Mouse (Mus musculus) brown adipose tissue, adult 24 weeks (tissue): Measurements from ENCODE around the gene Eif2s3y. TPM values are rescaled to one million over a fixed set of nuclear protein-coding genes. Genes with fewer than 3 reads are reported as not detected.
A peak's percentile ranks its signal among the peaks of the same experiment; 100 is the strongest.

Source experiments
- H3K27ac ChIP-seq: fragments of 200-500 bp; replicated peaks from 2 replicates; pipeline ENCODE4 v1.5.1; 2012; ENCODE audit warnings: low read depth, mild to moderate bottlenecking, low read length
- H3K4me1 ChIP-seq: fragments of 200-500 bp; 2 replicates; pipeline ENCODE4 v1.6.1; 2012; ENCODE audit warnings: low read length, mixed read lengths; ENCODE audit not compliant: control insufficient read depth, insufficient read depth, insufficient read length
- H3K4me3 ChIP-seq: fragments of 200-500 bp; 2 replicates; pipeline ENCODE4 v1.5.1; 2012; ENCODE audit warnings: low read depth, mild to moderate bottlenecking, low read length, moderate library complexity; ENCODE audit not compliant: insufficient read depth
- polyA plus RNA-seq: library from polyadenylated mRNA; stranded (reverse); fragments of >200 nt; gene quantifications from 2 replicates; pipeline ENCODE4 v1.2.4, GENCODE M21; 2012; ENCODE audit not compliant: missing spikeins, insufficient read depth, insufficient read length

The Eif2s3y gene
- 88.1 and 94.9 TPM in 2 replicates for polyA plus RNA-seq

DNA sequence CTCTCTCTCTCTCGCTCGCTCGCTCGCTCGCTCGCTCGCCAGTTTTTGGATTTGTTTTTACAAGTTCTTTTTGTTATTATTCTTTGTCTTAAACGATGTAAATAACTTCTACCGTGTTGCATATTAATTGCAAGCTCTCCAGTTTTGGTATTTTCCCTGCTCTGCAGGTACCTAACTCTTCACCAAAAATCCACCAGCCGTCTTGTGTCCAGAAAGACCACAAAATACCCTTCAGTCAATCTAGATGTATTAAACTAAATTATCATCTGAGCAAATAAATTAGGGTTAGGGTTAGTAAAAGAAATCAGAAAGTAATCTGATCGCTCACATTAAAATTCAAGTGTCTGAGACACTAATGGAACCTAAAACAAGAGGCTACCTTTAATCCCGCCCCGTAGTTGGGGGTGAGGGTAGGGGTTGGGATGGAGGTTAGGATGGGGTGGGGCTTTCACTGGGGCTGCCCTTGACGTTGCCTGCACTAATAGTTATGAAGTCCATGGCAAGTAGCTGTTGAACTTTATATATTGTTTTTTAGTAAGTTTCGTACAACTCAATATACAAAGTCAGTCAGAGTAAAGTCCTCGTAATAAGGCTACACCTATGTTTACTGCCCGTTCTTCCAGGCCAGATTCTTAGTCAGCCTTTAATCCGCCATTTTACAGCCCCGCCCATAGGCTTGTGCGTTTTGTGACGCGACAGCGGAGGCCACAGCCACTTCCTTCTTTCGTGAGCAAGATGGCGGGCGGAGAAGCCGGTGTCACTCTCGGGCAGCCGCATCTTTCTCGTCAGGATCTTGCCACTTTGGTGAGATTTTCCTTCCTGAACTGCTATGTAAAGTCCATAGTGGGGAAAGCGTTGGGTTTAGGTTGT, at the start of gene Eif2s3y:
TSS of gene Eif2s3y (plus strand) at position 662 of the 870 bp plus-strand sequence.
- Histone ChIP-seq H3K27ac (peak within 1 kb of the TSS; percentile 78), H3K4me1 (no peaks in the 10 kb centered on the region), H3K4me3 (peak within 1 kb of the TSS; percentile 89)

Other genes with a start within 250 kb of the Eif2s3y start
- not detected in 2 replicates for gene Zfy1, start 213.1 kb upstream of the Eif2s3y start, polyA plus RNA-seq
- gene Uba1y, start 191.9 kb upstream of the Eif2s3y start, polyA plus RNA-seq, result not detected in 2 replicates
- gene Kdm5d, start 112.8 kb upstream of the Eif2s3y start, polyA plus RNA-seq, result 5.8 and 7.7 TPM in 2 replicates
- 13.2 and 15.5 TPM in 2 replicates for gene Uty, start 235.2 kb downstream of the Eif2s3y start, polyA plus RNA-seq